Mouse (Mus musculus): ENCODE measurements around the gene Fam83g. TPM values are rescaled to one million over a fixed set of nuclear protein-coding genes. Genes with fewer than 3 reads are reported as not detected.

Gene Fam83g
- 2.4 and 5.6 TPM in 2 replicates for polyA plus RNA-seq (2012; ENCODE audit: low replicate concordance)

DNA sequence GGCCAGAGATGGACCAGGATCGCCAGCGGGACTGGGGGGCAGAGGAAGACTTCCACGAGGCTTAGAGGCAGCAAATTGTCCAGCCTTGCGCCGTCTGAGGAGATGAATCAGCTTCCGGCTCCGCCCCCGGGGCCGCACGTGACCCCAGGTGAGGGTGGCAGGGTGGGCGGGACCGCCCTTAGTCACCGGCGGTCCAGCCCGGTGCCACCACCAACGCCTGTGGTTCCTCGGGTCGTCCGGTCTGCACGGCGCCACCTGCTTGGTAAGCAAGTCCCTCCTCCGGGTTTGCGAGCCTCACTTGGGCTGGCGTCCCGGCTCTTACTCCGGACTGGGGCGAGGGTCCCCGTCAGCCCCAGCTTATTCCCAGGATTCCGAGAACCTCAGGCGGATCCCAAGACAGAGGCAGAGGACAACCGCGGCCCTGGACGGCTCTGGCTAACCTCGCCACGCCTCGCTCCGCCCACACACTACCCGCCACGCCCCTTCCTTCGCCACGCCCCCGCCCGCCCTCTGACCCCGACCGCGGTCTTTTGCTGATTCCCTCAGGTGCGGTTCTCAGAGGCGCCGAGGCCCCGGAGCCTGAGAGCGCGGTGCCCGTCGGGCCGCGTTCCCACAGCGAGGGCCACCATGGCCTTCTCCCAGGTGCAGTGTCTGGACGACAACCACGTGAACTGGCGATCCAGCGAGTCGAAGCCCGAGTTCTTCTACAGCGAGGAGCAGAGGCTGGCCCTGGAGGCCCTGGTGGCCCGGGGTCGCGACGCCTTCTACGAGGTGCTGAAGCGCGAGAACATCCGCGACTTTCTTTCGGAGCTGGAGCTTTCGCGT is at the start of gene Fam83g:
Gene Fam83g (plus strand): TSS at position 185 of the 825 bp plus-strand sequence.

DNA sequence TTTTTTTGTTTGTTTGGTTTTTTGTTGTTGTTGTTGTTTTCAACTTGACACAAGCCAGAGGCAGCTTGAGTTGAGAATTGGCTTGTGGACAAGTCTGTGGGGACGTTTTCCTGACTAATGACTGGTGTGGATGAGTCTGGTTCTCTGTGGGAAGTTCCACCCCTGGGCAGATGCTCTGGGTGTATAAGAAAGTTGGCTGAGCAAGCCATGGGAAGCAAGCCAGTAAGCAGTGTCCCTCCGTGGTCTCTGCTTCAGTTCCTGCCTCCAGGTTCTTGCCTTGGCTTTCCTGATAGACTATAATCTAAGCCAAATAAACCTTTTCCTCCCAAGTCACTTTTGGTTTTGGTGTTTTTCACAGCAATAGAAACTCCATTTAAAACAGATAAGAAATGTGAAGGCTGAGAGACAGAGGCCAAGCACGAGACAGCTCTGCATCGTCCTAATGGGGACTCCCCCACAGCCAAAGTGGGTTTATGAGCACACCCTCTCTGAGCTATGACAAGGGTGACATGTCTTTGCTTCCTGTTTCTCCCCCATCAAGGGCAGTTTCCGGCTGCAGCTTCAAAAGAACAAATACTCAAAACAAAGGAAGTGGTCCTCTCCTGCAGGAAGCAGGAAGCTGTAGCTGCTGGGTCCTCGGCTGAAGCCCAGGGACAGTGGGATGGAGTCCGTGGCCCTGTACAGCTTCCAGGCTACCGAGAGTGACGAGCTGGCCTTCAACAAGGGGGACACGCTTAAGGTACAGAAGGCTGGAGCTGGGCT is 31.0 kb upstream of the Fam83g start, which contains the start of gene Grap:
Gene Grap (plus strand): TSS at position 580 of the 762 bp plus-strand sequence.

DNA sequence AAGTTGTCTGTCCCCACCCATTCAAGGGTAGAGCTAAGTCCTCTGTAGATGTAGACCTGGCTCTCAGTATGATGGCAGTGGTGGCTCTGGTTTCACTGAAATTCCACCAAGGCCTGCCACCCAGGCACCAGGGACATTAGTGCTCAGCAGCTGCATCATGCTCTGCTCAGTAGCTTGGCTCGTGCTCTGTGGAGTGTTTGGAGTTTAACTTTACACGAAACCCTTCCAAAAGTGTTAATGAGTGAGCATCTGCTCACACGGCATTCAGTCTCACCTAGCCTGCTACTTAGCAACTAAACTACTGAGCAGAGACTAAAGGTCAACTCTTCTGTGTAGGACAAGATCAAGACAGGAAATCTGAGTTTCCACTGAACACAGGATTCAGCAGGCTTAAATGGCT is 36.7 kb downstream of the Fam83g start, which contains the start of gene Slc5a10:
Gene Slc5a10 (minus strand): TSS at position 191 of the 400 bp plus-strand sequence.

Other genes with a start within 250 kb of the Fam83g start
- gene Rnf112, start 230.0 kb upstream of the Fam83g start, polyA plus RNA-seq (2012; ENCODE audit: low replicate concordance): not detected in 2 replicates
- 0.07 TPM in 1 of 2 replicates, not detected in the other for gene Mfap4, start 198.7 kb upstream of the Fam83g start, polyA plus RNA-seq (2012; ENCODE audit: low replicate concordance)
- 40.4 and 50.3 TPM in 2 replicates for gene Mapk7, start 189.7 kb upstream of the Fam83g start, polyA plus RNA-seq (2012; ENCODE audit: low replicate concordance)
- gene B9d1, start 178.9 kb upstream of the Fam83g start, polyA plus RNA-seq (2012; ENCODE audit: low replicate concordance): 0.84 and 1.7 TPM in 2 replicates
- gene Epn2, start 104.4 kb upstream of the Fam83g start, polyA plus RNA-seq (2012; ENCODE audit: low replicate concordance): 2.4 and 3.0 TPM in 2 replicates
- gene Grap, start 30.8 kb upstream of the Fam83g start, polyA plus RNA-seq (2012; ENCODE audit: low replicate concordance): 170 and 183 TPM in 2 replicates
- gene Slc5a10, start 36.7 kb downstream of the Fam83g start, polyA plus RNA-seq (2012; ENCODE audit: low replicate concordance): 0.09 TPM in 1 of 2 replicates, not detected in the other
- 18.6 and 28.6 TPM in 2 replicates for gene Prpsap2, start 78.0 kb downstream of the Fam83g start, polyA plus RNA-seq (2012; ENCODE audit: low replicate concordance)
- 9.9 and 12.0 TPM in 2 replicates for gene Ulk2, start 171.0 kb downstream of the Fam83g start, polyA plus RNA-seq (2012; ENCODE audit: low replicate concordance)
- 22.4 and 68.4 TPM in 2 replicates for gene Akap10, start 246.2 kb downstream of the Fam83g start, polyA plus RNA-seq (2012; ENCODE audit: low replicate concordance)